Mouse (Mus musculus) embryonic facial prominence, embryonic 10.5 days (tissue): ENCODE measurements at regions not wholly inside any gene's neighbourhood (a gene's known extent, or its start where the extent isn't known, plus 50 kb on each side); places are given as distances from the start of the nearest gene placed in this dataset.
"Not testable (repeated sequence)": the region's sequence is repeated elsewhere in the genome, so short reads cannot be mapped to it uniquely, and the experiment has no call there.

Experiments used
- DNase-seq: peaks from one replicate; pipeline ENCODE4 v3.0.0-alpha.2; 2017; ENCODE audit warnings: low spot score
- H3K27ac ChIP-seq: fragments of 300-500 bp; sonication (generic); replicated peaks from 2 replicates; pipeline ENCODE4 v1.5.1; 2016; ENCODE audit warnings: mild to moderate bottlenecking
- H3K27me3 ChIP-seq: fragments of 300-500 bp; sonication (generic); replicated peaks from 2 replicates; pipeline ENCODE4 v1.6.1; 2016; ENCODE audit warnings: low read depth, mild to moderate bottlenecking; ENCODE audit not compliant: poor library complexity, severe bottlenecking
- H3K36me3 ChIP-seq: fragments of 300-500 bp; sonication (generic); replicated peaks from 2 replicates; pipeline ENCODE4 v1.6.1; 2016; ENCODE audit warnings: mild to moderate bottlenecking, moderate library complexity
- H3K4me1 ChIP-seq: fragments of 300-500 bp; sonication (generic); 2 replicates; pipeline ENCODE4 v1.6.1; 2016
- H3K4me3 ChIP-seq: fragments of 300-500 bp; sonication (generic); 2 replicates; pipeline ENCODE4 v1.5.1; 2016; ENCODE audit warnings: mild to moderate bottlenecking, moderate library complexity
- H3K9me3 ChIP-seq: fragments of 300-500 bp; sonication (generic); 2 replicates; pipeline ENCODE4 v1.6.1; 2016; ENCODE audit warnings: mild to moderate bottlenecking
- WGBS: fragments of 180-500 bp; shearing (Covaris S2); methylation state at CpG from one replicate; pipeline ENCODE4 v1.1.7; 2016; 5-methylcytosine and 5-hydroxymethylcytosine counted together

- DNase-seq, H3K9me3 ChIP-seq: not testable (repeated sequence)
- 97% methylated on average over 4 of the region's 4 CpGs for WGBS
These were observed 224.0 kb upstream of the Slc39a10 start for GRCm38 (mm10) chr1:47116681-47117080.

GRCm38 (mm10) chr1:47112494-47112893, 219.8 kb upstream of the Slc39a10 start:
- H3K27me3 ChIP-seq = no peaks in the 10 kb centered on the region
- no peak overlapping the region for H3K4me3 ChIP-seq
- no peak overlapping the region for H3K27ac ChIP-seq
- H3K36me3 ChIP-seq = no peaks in the 10 kb centered on the region
- no peaks in the 10 kb centered on the region for H3K9me3 ChIP-seq
- no peaks in the 10 kb centered on the region for H3K4me1 ChIP-seq
- DNase-seq = no peak
- 91% methylated on average over 1 of the region's 1 CpGs for WGBS

More at GRCm38 (mm10) chr1:47116681-47117080, 224.0 kb upstream of the Slc39a10 start:
- H3K27ac ChIP-seq, H3K4me1 ChIP-seq, H3K4me3 ChIP-seq, H3K36me3 ChIP-seq, H3K27me3 ChIP-seq: not testable (repeated sequence)

GRCm38 (mm10) chr1:47104055-47104454, 211.4 kb upstream of the Slc39a10 start:
- WGBS = 83% methylated on average over 4 of the region's 4 CpGs
- DNase-seq = no peak

GRCm38 (mm10) chr1:47103321-47103988, 210.8 kb upstream of the Slc39a10 start:
- 89% methylated on average over 6 of the region's 6 CpGs for WGBS
- H3K9me3 ChIP-seq = no peaks in the 10 kb centered on the region
- no peak overlapping the region for H3K27ac ChIP-seq
- H3K4me1 ChIP-seq = no peaks in the 10 kb centered on the region
- H3K27me3 ChIP-seq = no peaks in the 10 kb centered on the region
- H3K36me3 ChIP-seq = no peaks in the 10 kb centered on the region
- H3K4me3 ChIP-seq = no peak overlapping the region
- DNase-seq = no peak

More at GRCm38 (mm10) chr1:47104055-47104454, 211.4 kb upstream of the Slc39a10 start:
- Histone ChIP-seq H3K4me3 (no peak overlapping the region), H3K27me3 (no peaks in the 10 kb centered on the region), H3K9me3 (no peaks in the 10 kb centered on the region), H3K27ac (no peak overlapping the region), H3K36me3 (no peaks in the 10 kb centered on the region), H3K4me1 (no peaks in the 10 kb centered on the region)

- DNase-seq = no peak
- Histone ChIP-seq H3K4me1 (peaks cover 5% of the 10 kb centered on the region; the same call in 1 of the 2 replicates), H3K4me3 (no peak overlapping the region), H3K36me3 (no peaks in the 10 kb centered on the region), H3K27ac (no peak overlapping the region), H3K27me3 (no peaks in the 10 kb centered on the region), H3K9me3 (no peaks in the 10 kb centered on the region)
- 79% methylated on average over 7 of the region's 7 CpGs for WGBS
These were observed 204.7 kb upstream of the Slc39a10 start for GRCm38 (mm10) chr1:47097084-47097996.

- H3K9me3 ChIP-seq = no peaks in the 10 kb centered on the region
- H3K4me1 ChIP-seq = peaks cover 5% of the 10 kb centered on the region; the same call in 1 of the 2 replicates
- no peak for DNase-seq
- no peaks in the 10 kb centered on the region for H3K27me3 ChIP-seq
- no peak overlapping the region for H3K4me3 ChIP-seq
- H3K27ac ChIP-seq = no peak overlapping the region
- no peaks in the 10 kb centered on the region for H3K36me3 ChIP-seq
- WGBS = 28% methylated on average over 3 of the region's 3 CpGs
These were observed 201.8 kb upstream of the Slc39a10 start for GRCm38 (mm10) chr1:47094498-47094897.

- Histone ChIP-seq H3K27me3 (no peaks in the 10 kb centered on the region), H3K4me1 (peaks cover 5% of the 10 kb centered on the region; the same call in 1 of the 2 replicates), H3K27ac (no peak overlapping the region), H3K36me3 (no peaks in the 10 kb centered on the region), H3K4me3 (no peak overlapping the region), H3K9me3 (no peaks in the 10 kb centered on the region)
- no peak for DNase-seq
- 60% methylated on average over 6 of the region's 6 CpGs for WGBS
These were observed 200.8 kb upstream of the Slc39a10 start for GRCm38 (mm10) chr1:47093289-47093947.

- H3K9me3 ChIP-seq = no peaks in the 10 kb centered on the region
- H3K4me1 ChIP-seq = no peaks in the 10 kb centered on the region
- no peaks in the 10 kb centered on the region for H3K36me3 ChIP-seq
- no peak overlapping the region for H3K27ac ChIP-seq
- H3K27me3 ChIP-seq = no peaks in the 10 kb centered on the region
- no peak for DNase-seq
- no peak overlapping the region for H3K4me3 ChIP-seq
- 84% methylated on average over 7 of the region's 7 CpGs for WGBS
These were observed 183.8 kb upstream of the Slc39a10 start for GRCm38 (mm10) chr1:47076423-47076822.

- no peak for DNase-seq
- no peak overlapping the region for H3K27ac ChIP-seq
- whole genome bisulfite sequencing = 75% methylated on average over 1 of the region's 1 CpGs
These were observed 165.5 kb upstream of the Slc39a10 start for GRCm38 (mm10) chr1:47058149-47058548.

GRCm38 (mm10) chr1:47057344-47057743, 164.7 kb upstream of the Slc39a10 start:
- WGBS = 86% methylated on average over 3 of the region's 3 CpGs
- no peak for DNase-seq
- H3K4me1 ChIP-seq = no peaks in the 10 kb centered on the region
- H3K27me3 ChIP-seq = no peaks in the 10 kb centered on the region
- no peak overlapping the region for H3K4me3 ChIP-seq
- H3K9me3 ChIP-seq = no peaks in the 10 kb centered on the region
- H3K36me3 ChIP-seq = no peaks in the 10 kb centered on the region
- H3K27ac ChIP-seq = no peak overlapping the region

More at GRCm38 (mm10) chr1:47058149-47058548, 165.5 kb upstream of the Slc39a10 start:
- H3K4me3 ChIP-seq = no peak overlapping the region
- H3K27me3 ChIP-seq = no peaks in the 10 kb centered on the region
- H3K4me1 ChIP-seq = no peaks in the 10 kb centered on the region
- no peaks in the 10 kb centered on the region for H3K36me3 ChIP-seq
- H3K9me3 ChIP-seq = no peaks in the 10 kb centered on the region

GRCm38 (mm10) chr1:47051109-47051508, 158.5 kb upstream of the Slc39a10 start:
- Histone ChIP-seq H3K36me3 (no peaks in the 10 kb centered on the region), H3K4me1 (no peaks in the 10 kb centered on the region), H3K27ac (no peak overlapping the region), H3K9me3 (no peaks in the 10 kb centered on the region), H3K27me3 (no peaks in the 10 kb centered on the region), H3K4me3 (no peak overlapping the region)
- no peak for DNase-seq

GRCm38 (mm10) chr1:47050492-47050891, 157.8 kb upstream of the Slc39a10 start:
- H3K4me1 ChIP-seq = no peaks in the 10 kb centered on the region
- H3K27me3 ChIP-seq = no peaks in the 10 kb centered on the region
- no peaks in the 10 kb centered on the region for H3K9me3 ChIP-seq
- H3K36me3 ChIP-seq = no peaks in the 10 kb centered on the region
- H3K4me3 ChIP-seq = no peak overlapping the region
- H3K27ac ChIP-seq = no peak overlapping the region
- WGBS = 77% methylated on average over 1 of the region's 1 CpGs
- DNase-seq = no peak
